Mouse (Mus musculus) heart, adult 8-10 months (tissue): ENCODE results near the gene Fbxl14. TPM values are rescaled to one million over a fixed set of nuclear protein-coding genes. Genes with fewer than 3 reads are reported as not detected.
"Not testable (repeated sequence)": the region's sequence is repeated elsewhere in the genome, so short reads cannot be mapped to it uniquely, and the experiment has no call there.

Source experiments
- DNase-seq: peaks from one replicate; pipeline ENCODE4 v3.0.0; 2022; ENCODE audit warnings: low spot score
- total RNA-seq, 4 experiments: library from RNA; stranded (reverse); gene quantifications; 2 replicates each; pipeline ENCODE4 v1.2.4; 2022

Fbxl14 gene
- total RNA-seq, 4 experiments from 2014 or later, result 14.7 to 18.1 (median 16.2) TPM

- no peak for DNase-seq
These were observed 8.7 kb upstream of the Fbxl14 start for GRCm38 (mm10) chr6:119470777-119471176.

GRCm38 (mm10) chr6:119472135-119472534 lies 7.3 kb upstream of the Fbxl14 start:
- DNase-seq, result no peak

GRCm38 (mm10) chr6:119472705-119473104 lies 6.8 kb upstream of the Fbxl14 start:
- no peak for DNase-seq

- DNase-seq, result no peak
These were observed 6.0 kb upstream of the Fbxl14 start for GRCm38 (mm10) chr6:119473446-119473845.

- DNase-seq, result no peak
These were observed 5.5 kb upstream of the Fbxl14 start for GRCm38 (mm10) chr6:119473992-119474391.

- no peak for DNase-seq
These were observed 3.5 kb upstream of the Fbxl14 start for GRCm38 (mm10) chr6:119475988-119476387.

GRCm38 (mm10) chr6:119477686-119478310 lies 1.7 kb upstream of the Fbxl14 start:
- DNase-seq, result no peak

GRCm38 (mm10) chr6:119478560-119479342 lies 717 bp upstream of the Fbxl14 start:
- DNase-seq, result peak; percentile 75

- DNase-seq, result no peak
These were observed 623 bp downstream of the Fbxl14 start for GRCm38 (mm10) chr6:119479876-119480705.

GRCm38 (mm10) chr6:119480706-119481331 lies 1.4 kb downstream of the Fbxl14 start:
- DNase-seq, result no peak

GRCm38 (mm10) chr6:119481741-119482390 lies 2.4 kb downstream of the Fbxl14 start:
- not testable (repeated sequence) for DNase-seq

- no peak for DNase-seq
These were observed 3.6 kb downstream of the Fbxl14 start for GRCm38 (mm10) chr6:119482958-119483600.

GRCm38 (mm10) chr6:119485486-119485885 lies 6.0 kb downstream of the Fbxl14 start:
- no peak for DNase-seq

- DNase-seq, result no peak
These were observed 7.1 kb downstream of the Fbxl14 start for GRCm38 (mm10) chr6:119486381-119487084.

GRCm38 (mm10) chr6:119487085-119487458 lies 7.6 kb downstream of the Fbxl14 start:
- DNase-seq, result no peak

- no peak for DNase-seq
These were observed 8.2 kb downstream of the Fbxl14 start for GRCm38 (mm10) chr6:119487619-119488018.

- no peak for DNase-seq
These were observed 10.3 kb downstream of the Fbxl14 start for GRCm38 (mm10) chr6:119489765-119490164.

GRCm38 (mm10) chr6:119490549-119490948 lies 11.1 kb downstream of the Fbxl14 start:
- no peak for DNase-seq

GRCm38 (mm10) chr6:119491006-119491405 lies 11.5 kb downstream of the Fbxl14 start:
- DNase-seq, result no peak

GRCm38 (mm10) chr6:119491997-119492629 lies 12.6 kb downstream of the Fbxl14 start:
- no peak for DNase-seq
